Mouse (Mus musculus): ENCODE measurements around the gene Cwh43. TPM values are rescaled to one million over a fixed set of nuclear protein-coding genes. Genes with fewer than 3 reads are reported as not detected.
"Not testable (repeated sequence)": the region's sequence is repeated elsewhere in the genome, so short reads cannot be mapped to it uniquely, and the experiment has no call there.

Cwh43 gene
- polyA plus RNA-seq, 1 experiment from 2014 or later, result 0.18 TPM

- Histone ChIP-seq H3K4me2 (ENCODE audit: low read length) (no peak overlapping the region), H3K9me3 (replicated peaks; ENCODE audit: control insufficient read depth, low read length, poor library complexity, severe bottlenecking) (no peaks in the 10 kb centered on the region), H3K36me3 (ENCODE audit: control insufficient read depth, insufficient read depth, low read length) (no peaks in the 10 kb centered on the region), H3K27me3 (ENCODE audit: control insufficient read depth, insufficient read depth, low read depth, low read length) (no peaks in the 10 kb centered on the region), H3K27ac (ENCODE audit: low read length) (no peak overlapping the region), H3K9ac (ENCODE audit: low read depth, low read length) (no peak overlapping the region), H3K4me3 (ENCODE audit: low read depth, low read length) (no peak overlapping the region), H3K4me1 (ENCODE audit: control insufficient read depth, insufficient read depth, low read length) (no peaks in the 10 kb centered on the region)
- ATAC-seq, result no peak
- 94% methylated on average over 7 of the region's 7 CpGs for WGBS
Observed at GRCm38 (mm10) chr5:73481401-73481800, 75.5 kb downstream of the Cwh43 start.

- not testable (repeated sequence) for H3K4me3 ChIP-seq (ENCODE audit: low read depth, low read length); H3K9me3 ChIP-seq (replicated peaks; ENCODE audit: control insufficient read depth, low read length, poor library complexity, severe bottlenecking); H3K4me1 ChIP-seq (ENCODE audit: control insufficient read depth, insufficient read depth, low read length); ATAC-seq; H3K36me3 ChIP-seq (ENCODE audit: control insufficient read depth, insufficient read depth, low read length); H3K27ac ChIP-seq (ENCODE audit: low read length); H3K27me3 ChIP-seq (ENCODE audit: control insufficient read depth, insufficient read depth, low read depth, low read length); H3K4me2 ChIP-seq (ENCODE audit: low read length); H3K9ac ChIP-seq (ENCODE audit: low read depth, low read length)
- 100% methylated on average over 1 of the region's 1 CpGs for WGBS
Observed at GRCm38 (mm10) chr5:73482381-73482780, 76.5 kb downstream of the Cwh43 start.

GRCm38 (mm10) chr5:73484016-73484615 lies 78.2 kb downstream of the Cwh43 start:
- no peak overlapping the region for H3K9ac ChIP-seq (ENCODE audit: low read depth, low read length)
- H3K4me1 ChIP-seq (ENCODE audit: control insufficient read depth, insufficient read depth, low read length), result no peaks in the 10 kb centered on the region
- no peaks in the 10 kb centered on the region for H3K27me3 ChIP-seq (ENCODE audit: control insufficient read depth, insufficient read depth, low read depth, low read length)
- peak overlapping the region; percentile 6 for H3K4me3 ChIP-seq (ENCODE audit: low read depth, low read length)
- no peaks in the 10 kb centered on the region for H3K36me3 ChIP-seq (ENCODE audit: control insufficient read depth, insufficient read depth, low read length)
- WGBS, result 58% methylated on average over 5 of the region's 5 CpGs
- no peak for ATAC-seq
- H3K4me2 ChIP-seq (ENCODE audit: low read length), result peak overlapping the region; percentile 17; the same call in 1 of the 2 replicates
- no peaks in the 10 kb centered on the region for H3K9me3 ChIP-seq (replicated peaks; ENCODE audit: control insufficient read depth, low read length, poor library complexity, severe bottlenecking)
- no peak overlapping the region; the same call in 1 of the 2 replicates for H3K27ac ChIP-seq (ENCODE audit: low read length)

GRCm38 (mm10) chr5:73486451-73486850 lies 80.6 kb downstream of the Cwh43 start:
- 54% methylated on average over 4 of the region's 4 CpGs for whole genome bisulfite sequencing
- no peaks in the 10 kb centered on the region for H3K9me3 ChIP-seq (replicated peaks; ENCODE audit: control insufficient read depth, low read length, poor library complexity, severe bottlenecking)

GRCm38 (mm10) chr5:73489915-73490314 lies 84.0 kb downstream of the Cwh43 start:
- H3K4me1 ChIP-seq (ENCODE audit: control insufficient read depth, insufficient read depth, low read length), result peaks cover 22% of the 10 kb centered on the region
- ATAC-seq, result no peak
- H3K27me3 ChIP-seq (ENCODE audit: control insufficient read depth, insufficient read depth, low read depth, low read length), result no peaks in the 10 kb centered on the region
- H3K4me2 ChIP-seq (ENCODE audit: low read length), result peak overlapping the region; percentile 79
- WGBS, result 5% methylated on average over 14 of the region's 14 CpGs
- H3K36me3 ChIP-seq (ENCODE audit: control insufficient read depth, insufficient read depth, low read length), result no peaks in the 10 kb centered on the region
- peak overlapping the region; percentile 88 for H3K27ac ChIP-seq (ENCODE audit: low read length)
- H3K4me3 ChIP-seq (ENCODE audit: low read depth, low read length), result peak overlapping the region; percentile 83
- peak overlapping the region; percentile 78 for H3K9ac ChIP-seq (ENCODE audit: low read depth, low read length)
- no peaks in the 10 kb centered on the region for H3K9me3 ChIP-seq (replicated peaks; ENCODE audit: control insufficient read depth, low read length, poor library complexity, severe bottlenecking)

More at GRCm38 (mm10) chr5:73486451-73486850, 80.6 kb downstream of the Cwh43 start:
- Histone ChIP-seq H3K9ac (ENCODE audit: low read depth, low read length) (no peak overlapping the region), H3K4me2 (ENCODE audit: low read length) (no peak overlapping the region), H3K27ac (ENCODE audit: low read length) (no peak overlapping the region), H3K4me1 (ENCODE audit: control insufficient read depth, insufficient read depth, low read length) (peaks cover 7% of the 10 kb centered on the region), H3K27me3 (ENCODE audit: control insufficient read depth, insufficient read depth, low read depth, low read length) (no peaks in the 10 kb centered on the region), H3K36me3 (ENCODE audit: control insufficient read depth, insufficient read depth, low read length) (no peaks in the 10 kb centered on the region), H3K4me3 (ENCODE audit: low read depth, low read length) (no peak overlapping the region)
- ATAC-seq, result no peak

- Histone ChIP-seq H3K4me2 (ENCODE audit: low read length) (peak overlapping the region; percentile 79), H3K9ac (ENCODE audit: low read depth, low read length) (peak overlapping the region; percentile 79), H3K9me3 (replicated peaks; ENCODE audit: control insufficient read depth, low read length, poor library complexity, severe bottlenecking) (no peaks in the 10 kb centered on the region), H3K4me3 (ENCODE audit: low read depth, low read length) (peak overlapping the region; percentile 83), H3K27me3 (ENCODE audit: control insufficient read depth, insufficient read depth, low read depth, low read length) (no peaks in the 10 kb centered on the region), H3K4me1 (ENCODE audit: control insufficient read depth, insufficient read depth, low read length) (peaks cover 24% of the 10 kb centered on the region), H3K36me3 (ENCODE audit: control insufficient read depth, insufficient read depth, low read length) (no peaks in the 10 kb centered on the region), H3K27ac (ENCODE audit: low read length) (peak overlapping the region; percentile 90)
- peak; percentile 96 for ATAC-seq
- WGBS, result 0% methylated on average over 37 of the region's 37 CpGs
Observed at GRCm38 (mm10) chr5:73490596-73491073, 84.8 kb downstream of the Cwh43 start.

- Histone ChIP-seq H3K4me1 (ENCODE audit: control insufficient read depth, insufficient read depth, low read length) (peaks cover 24% of the 10 kb centered on the region), H3K9me3 (replicated peaks; ENCODE audit: control insufficient read depth, low read length, poor library complexity, severe bottlenecking) (no peaks in the 10 kb centered on the region), H3K36me3 (ENCODE audit: control insufficient read depth, insufficient read depth, low read length) (no peaks in the 10 kb centered on the region), H3K27me3 (ENCODE audit: control insufficient read depth, insufficient read depth, low read depth, low read length) (no peaks in the 10 kb centered on the region), H3K27ac (ENCODE audit: low read length) (peak overlapping the region; percentile 90), H3K4me2 (ENCODE audit: low read length) (peak overlapping the region; percentile 79), H3K9ac (ENCODE audit: low read depth, low read length) (peak overlapping the region; percentile 79), H3K4me3 (ENCODE audit: low read depth, low read length) (peak overlapping the region; percentile 83)
- 1% methylated on average over 64 of the region's 70 CpGs for WGBS
- peak; percentile 59 for ATAC-seq
Observed at GRCm38 (mm10) chr5:73491074-73491836, 85.4 kb downstream of the Cwh43 start.

GRCm38 (mm10) chr5:73491837-73492720 lies 86.2 kb downstream of the Cwh43 start:
- H3K27ac ChIP-seq (ENCODE audit: low read length), result peak overlapping the region; percentile 90
- H3K4me3 ChIP-seq (ENCODE audit: low read depth, low read length), result peak overlapping the region; percentile 83
- peak; percentile 80 for ATAC-seq
- no peaks in the 10 kb centered on the region for H3K9me3 ChIP-seq (replicated peaks; ENCODE audit: control insufficient read depth, low read length, poor library complexity, severe bottlenecking)
- WGBS, result under 1% methylated on average over 55 of the region's 59 CpGs
- H3K36me3 ChIP-seq (ENCODE audit: control insufficient read depth, insufficient read depth, low read length), result no peaks in the 10 kb centered on the region
- H3K27me3 ChIP-seq (ENCODE audit: control insufficient read depth, insufficient read depth, low read depth, low read length), result no peaks in the 10 kb centered on the region
- H3K4me1 ChIP-seq (ENCODE audit: control insufficient read depth, insufficient read depth, low read length), result peaks cover 24% of the 10 kb centered on the region
- peak overlapping the region; percentile 79 for H3K4me2 ChIP-seq (ENCODE audit: low read length)
- peak overlapping the region; percentile 79 for H3K9ac ChIP-seq (ENCODE audit: low read depth, low read length)
